Mouse (Mus musculus) cortical plate, adult 2 months (tissue): Measurements from ENCODE around the gene Klhl7.
"Not testable (repeated sequence)": the region's sequence is repeated elsewhere in the genome, so short reads cannot be mapped to it uniquely, and the experiment has no call there.

Experiments
- CTCF ChIP-seq: fragments of 200-500 bp; IDR thresholded peaks from 2 replicates; pipeline ENCODE4 v1.5.1; 2011; ENCODE audit warnings: mild to moderate bottlenecking, control low read depth, low read length; ENCODE audit not compliant: insufficient read depth; ENCODE audit errors: extremely low read depth
- POLR2A ChIP-seq: fragments of 200-500 bp; IDR thresholded peaks from 2 replicates; pipeline ENCODE4 v1.6.1; 2011; ENCODE audit warnings: mild to moderate bottlenecking, low read length, control low read depth; ENCODE audit not compliant: insufficient read depth; ENCODE audit errors: extremely low read depth

GRCm38 (mm10) chr5:24103235-24103634 lies 2.8 kb downstream of the Klhl7 start:
- not testable (repeated sequence) for TF ChIP-seq CTCF, POLR2A
